Mouse (Mus musculus) embryonic facial prominence, embryonic 14.5 days (tissue): ENCODE results near the gene Zbed5. TPM values are rescaled to one million over a fixed set of nuclear protein-coding genes. Genes with fewer than 3 reads are reported as not detected.
"Not testable (repeated sequence)": the region's sequence is repeated elsewhere in the genome, so short reads cannot be mapped to it uniquely, and the experiment has no call there.

Source experiments
- ATAC-seq: fragments of 200-750 bp; cut with Nextera tagmentation; 2 replicates; pipeline ENCODE4 v1.8.0; 2017; ENCODE audit warnings: low read depth, moderate number of reproducible peaks, moderate TSS enrichment
- DNase-seq: peaks from one replicate; pipeline ENCODE4 v3.0.0-alpha.2; 2015; ENCODE audit warnings: low spot score
- H3K27ac ChIP-seq: fragments of 300-500 bp; sonication (generic); replicated peaks from 2 replicates; pipeline ENCODE4 v1.5.1; 2014; ENCODE audit warnings: low read depth, mild to moderate bottlenecking, low read length, moderate library complexity
- H3K27me3 ChIP-seq: fragments of 300-500 bp; sonication (generic); replicated peaks from 2 replicates; pipeline ENCODE4 v1.6.1; 2014; ENCODE audit warnings: low read length; ENCODE audit not compliant: control insufficient read depth, insufficient read depth
- H3K36me3 ChIP-seq: fragments of 300-500 bp; sonication (generic); 2 replicates; pipeline ENCODE4 v1.6.1; 2014; ENCODE audit warnings: low read length, mixed read lengths; ENCODE audit not compliant: control insufficient read depth, insufficient read depth
- H3K4me1 ChIP-seq: fragments of 300-500 bp; sonication (generic); 2 replicates; pipeline ENCODE4 v1.6.1; 2014; ENCODE audit warnings: antibody characterized with exemption, low read length; ENCODE audit not compliant: control insufficient read depth, insufficient read depth
- H3K4me2 ChIP-seq: fragments of 300-500 bp; sonication (generic); 2 replicates; pipeline ENCODE4 v1.6.1; 2014; ENCODE audit warnings: low read depth, mild to moderate bottlenecking, low read length, moderate library complexity, mixed read lengths
- H3K4me3 ChIP-seq: fragments of 300-500 bp; sonication (generic); 2 replicates; pipeline ENCODE4 v1.5.1; 2014; ENCODE audit warnings: low read depth, mild to moderate bottlenecking, low read length
- H3K9ac ChIP-seq: fragments of 300-500 bp; sonication (generic); 2 replicates; pipeline ENCODE4 v1.6.1; 2014; ENCODE audit warnings: low read depth, mild to moderate bottlenecking, low read length, moderate library complexity, mixed read lengths
- H3K9me3 ChIP-seq: fragments of 300-500 bp; sonication (generic); 2 replicates; pipeline ENCODE4 v1.6.1; 2016; ENCODE audit warnings: low read length; ENCODE audit not compliant: control insufficient read depth
- WGBS: fragments of 180-500 bp; shearing (Covaris S2); extraction: QIAGEN DNeasy Blood & Tissue Kit; methylation state at CpG from one replicate; pipeline ENCODE4 v1.1.7; 2014; 5-methylcytosine and 5-hydroxymethylcytosine counted together
- polyA plus RNA-seq: library from polyadenylated mRNA; unstranded; fragments of >200 nt; fragmentation: Nextera tagmentation; extraction: Ambion mirVana; gene quantifications from 2 replicates; pipeline ENCODE4 v1.2.1, GENCODE M21; 2014

Zbed5 gene
- polyA plus RNA-seq, 1 experiment from 2014 or later = 5.6 TPM

GRCm38 (mm10) chr5:129915491-129915890, 20.0 kb downstream of the Zbed5 start:
- not testable (repeated sequence) for H3K27ac ChIP-seq, H3K4me2 ChIP-seq, DNase-seq, ATAC-seq, H3K4me3 ChIP-seq, H3K9me3 ChIP-seq, H3K36me3 ChIP-seq, H3K9ac ChIP-seq, H3K4me1 ChIP-seq, H3K27me3 ChIP-seq
- 85% methylated on average over 11 of the region's 11 CpGs for WGBS

DNA sequence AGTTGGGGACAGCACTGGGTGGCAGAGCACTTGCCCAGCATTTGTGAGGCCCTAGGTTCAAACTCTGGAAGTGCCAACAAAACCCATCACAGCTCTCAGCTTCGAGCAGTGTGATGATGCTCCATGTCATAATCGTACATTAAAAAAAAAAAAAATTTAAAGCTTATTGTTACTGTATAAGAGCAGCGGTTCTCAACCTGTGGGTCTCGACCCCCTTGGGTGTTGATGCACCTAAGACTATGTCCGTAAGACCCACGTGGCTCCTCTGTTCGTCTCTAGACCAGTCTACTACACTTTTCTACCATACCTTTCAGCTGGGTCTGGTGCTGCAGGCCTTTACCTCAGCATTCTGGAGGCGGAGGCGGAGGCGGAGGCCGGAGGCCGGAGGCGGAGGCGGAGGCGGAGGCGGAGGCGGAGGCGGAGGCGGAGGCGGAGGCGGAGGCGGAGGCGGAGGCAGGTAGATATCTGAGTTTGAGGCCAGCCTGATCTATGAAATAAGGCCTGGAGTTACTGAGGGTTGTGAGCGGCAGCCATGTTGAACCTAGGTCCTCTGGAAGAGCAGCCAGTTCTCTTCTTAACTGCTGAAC, 22.6 kb downstream of the Zbed5 start:
- no peak overlapping the region for H3K4me2 ChIP-seq

DNA sequence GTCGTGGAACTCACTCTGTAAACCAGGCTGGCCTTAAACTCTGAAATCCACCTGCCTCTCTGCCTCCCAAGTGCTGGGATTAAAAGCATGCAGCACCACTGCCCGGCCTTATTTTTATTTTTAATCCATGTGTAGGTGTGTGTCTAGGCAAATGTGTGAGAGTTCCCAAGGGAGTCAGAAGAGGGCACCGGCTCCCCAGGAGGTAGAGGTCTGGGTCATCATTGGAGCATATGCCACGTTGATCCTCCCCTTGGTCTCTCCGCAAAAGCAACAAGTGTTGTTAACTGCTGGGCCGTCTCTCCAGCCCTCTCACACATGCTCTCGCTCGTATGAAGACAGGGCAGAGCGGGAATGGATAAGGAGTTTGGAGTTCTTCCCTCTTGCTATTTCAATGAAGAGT, 23.2 kb downstream of the Zbed5 start:
- no peaks in the 10 kb centered on the region for H3K4me1 ChIP-seq
- DNase-seq = no peak
- no peaks in the 10 kb centered on the region for H3K36me3 ChIP-seq
- H3K4me2 ChIP-seq = no peak overlapping the region
- H3K9ac ChIP-seq = no peak overlapping the region
- H3K9me3 ChIP-seq = no peaks in the 10 kb centered on the region
- ATAC-seq = no peak
- no peak overlapping the region for H3K4me3 ChIP-seq
- H3K27me3 ChIP-seq = no peaks in the 10 kb centered on the region
- H3K27ac ChIP-seq = no peak overlapping the region
- 79% methylated on average over 9 of the region's 9 CpGs for WGBS

More for the DNA sequence above, 22.6 kb downstream of the Zbed5 start:
- 91% methylated on average over 24 of the region's 24 CpGs for WGBS
- Histone ChIP-seq H3K4me1 (no peaks in the 10 kb centered on the region), H3K27ac (no peak overlapping the region), H3K36me3 (no peaks in the 10 kb centered on the region), H3K27me3 (no peaks in the 10 kb centered on the region), H3K4me3 (no peak overlapping the region), H3K9me3 (no peaks in the 10 kb centered on the region), H3K9ac (no peak overlapping the region)
- ATAC-seq = no peak
- DNase-seq = no peak

DNA sequence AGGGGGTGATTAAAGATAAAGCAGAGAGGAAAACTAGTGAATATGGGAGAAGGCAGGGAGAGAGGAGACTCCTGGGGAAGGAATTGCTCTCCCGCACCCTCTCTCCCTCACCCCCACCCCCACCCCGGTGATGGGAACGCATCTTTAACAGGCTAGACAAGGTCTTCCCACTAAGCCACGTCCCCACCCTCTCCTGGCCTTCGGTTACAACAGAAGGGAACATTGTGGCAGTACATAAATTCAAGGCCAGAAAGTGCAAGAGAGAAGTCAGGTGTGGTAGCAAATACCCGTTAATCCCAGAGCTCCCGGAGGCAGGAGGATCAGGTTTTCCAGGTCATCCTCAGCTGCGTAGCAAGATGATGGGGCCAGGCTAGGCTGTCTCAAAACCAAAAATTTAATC, 23.8 kb downstream of the Zbed5 start:
- H3K9ac ChIP-seq = no peak overlapping the region
- DNase-seq (no peak), ATAC-seq (no peak)
- no peaks in the 10 kb centered on the region for H3K9me3 ChIP-seq
- H3K36me3 ChIP-seq = no peaks in the 10 kb centered on the region
- H3K4me2 ChIP-seq = no peak overlapping the region
- 69% methylated on average over 8 of the region's 8 CpGs for WGBS
- H3K4me1 ChIP-seq = no peaks in the 10 kb centered on the region
- no peak overlapping the region for H3K4me3 ChIP-seq
- no peak overlapping the region for H3K27ac ChIP-seq
- H3K27me3 ChIP-seq = no peaks in the 10 kb centered on the region

GRCm38 (mm10) chr5:129921972-129922371, 26.4 kb downstream of the Zbed5 start:
- H3K36me3 ChIP-seq = no peaks in the 10 kb centered on the region
- no peaks in the 10 kb centered on the region for H3K9me3 ChIP-seq
- H3K27me3 ChIP-seq = no peaks in the 10 kb centered on the region
- no peak overlapping the region for H3K9ac ChIP-seq
- H3K4me2 ChIP-seq = no peak overlapping the region
- H3K4me3 ChIP-seq = no peak overlapping the region
- ATAC-seq (no peak), DNase-seq (no peak)
- H3K4me1 ChIP-seq = no peaks in the 10 kb centered on the region
- no peak overlapping the region for H3K27ac ChIP-seq
- WGBS = 90% methylated on average over 4 of the region's 4 CpGs

GRCm38 (mm10) chr5:129924820-129925452, 29.4 kb downstream of the Zbed5 start:
- Histone ChIP-seq H3K36me3 (no peaks in the 10 kb centered on the region), H3K4me1 (no peaks in the 10 kb centered on the region), H3K27ac (no peak overlapping the region), H3K4me2 (no peak overlapping the region), H3K9ac (no peak overlapping the region), H3K9me3 (no peaks in the 10 kb centered on the region), H3K4me3 (no peak overlapping the region), H3K27me3 (no peaks in the 10 kb centered on the region)
- no peak for DNase-seq
- ATAC-seq = no peak
- 86% methylated on average over 8 of the region's 8 CpGs for WGBS

GRCm38 (mm10) chr5:129925933-129926332, 30.4 kb downstream of the Zbed5 start:
- Histone ChIP-seq H3K4me3 (no peak overlapping the region), H3K27ac (no peak overlapping the region), H3K36me3 (no peaks in the 10 kb centered on the region), H3K9me3 (no peaks in the 10 kb centered on the region), H3K4me2 (no peak overlapping the region), H3K4me1 (no peaks in the 10 kb centered on the region), H3K27me3 (no peaks in the 10 kb centered on the region), H3K9ac (no peak overlapping the region)
- no peak for DNase-seq
- no peak for ATAC-seq
- WGBS = 63% methylated on average over 5 of the region's 5 CpGs

DNA sequence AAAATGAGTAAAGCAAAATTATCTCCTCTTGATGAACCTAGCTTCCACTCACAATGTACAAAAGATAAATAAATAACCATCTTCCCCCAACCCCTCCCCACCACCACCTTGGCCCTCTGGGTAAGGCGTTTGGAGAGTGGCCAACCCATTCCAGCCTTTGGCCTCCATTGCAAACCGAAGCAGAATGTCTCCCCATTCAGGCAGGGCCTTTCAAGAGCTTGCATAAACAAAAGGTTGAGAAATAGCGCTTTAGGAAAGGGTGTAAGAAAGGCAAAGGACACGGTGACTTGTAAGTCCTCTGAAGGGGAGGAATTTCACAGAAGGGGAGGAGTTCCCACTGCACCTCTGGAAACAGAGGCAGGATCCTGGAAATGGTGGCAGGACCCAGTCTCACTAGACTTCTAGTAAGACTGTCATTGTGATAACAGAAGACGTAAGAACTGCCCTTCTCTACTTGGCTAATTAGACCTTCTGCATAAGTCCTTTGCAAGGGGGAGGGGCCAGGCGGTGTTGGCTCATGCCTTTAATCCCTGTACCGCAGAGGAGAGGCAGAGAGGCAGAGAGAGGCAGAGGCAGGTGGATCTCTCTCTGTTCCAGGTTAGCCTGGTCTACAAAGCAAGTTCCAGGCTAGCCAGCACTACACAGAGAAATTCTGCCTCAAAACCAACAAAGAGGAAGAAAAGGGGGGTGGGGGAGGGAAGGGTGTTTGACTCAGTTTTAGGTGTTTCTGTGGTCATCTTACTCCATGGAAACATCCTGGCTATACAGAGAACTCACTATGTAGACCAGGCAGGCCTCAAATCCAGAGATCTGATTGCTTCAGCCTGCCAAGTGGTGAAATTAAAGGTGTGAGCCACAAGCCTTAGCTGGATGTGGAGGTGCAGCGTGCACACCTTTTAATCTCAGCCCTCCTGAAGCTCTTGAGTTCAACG, 34.7 kb downstream of the Zbed5 start:
- DNase-seq = no peak
- H3K36me3 ChIP-seq = no peaks in the 10 kb centered on the region
- no peaks in the 10 kb centered on the region for H3K4me1 ChIP-seq
- ATAC-seq = no peak
- H3K4me2 ChIP-seq = no peak overlapping the region
- no peak overlapping the region for H3K9ac ChIP-seq
- no peak overlapping the region for H3K4me3 ChIP-seq
- no peak overlapping the region for H3K27ac ChIP-seq
- WGBS = 52% methylated on average over 9 of the region's 9 CpGs
- H3K27me3 ChIP-seq = no peaks in the 10 kb centered on the region
- H3K9me3 ChIP-seq = no peaks in the 10 kb centered on the region
